Mouse (Mus musculus) liver, postnatal 0 days (tissue): ENCODE measurements at regions not wholly inside any gene's neighbourhood (a gene's known extent, or its start where the extent isn't known, plus 50 kb on each side); places are given as distances from the start of the nearest gene placed in this dataset.

Experiments used
- ATAC-seq: fragments of 200-750 bp; cut with Nextera tagmentation; 2 replicates; pipeline ENCODE4 v1.8.0; 2017; ENCODE audit warnings: mild to moderate bottlenecking, moderate library complexity
- DNase-seq: peaks from one replicate; pipeline ENCODE4 v3.0.0-alpha.2; 2016
- H3K27ac ChIP-seq: fragments of 300-500 bp; sonication (generic); 2 replicates; pipeline ENCODE4 v1.5.1; 2014; ENCODE audit warnings: antibody characterized with exemption, moderate library complexity, mild to moderate bottlenecking, low read depth
- H3K27me3 ChIP-seq: fragments of 300-500 bp; sonication (generic); 2 replicates; pipeline ENCODE4 v1.6.1; 2014; ENCODE audit warnings: low read length, control low read depth, mixed read lengths; ENCODE audit not compliant: insufficient read depth
- H3K36me3 ChIP-seq: fragments of 300-500 bp; sonication (generic); replicated peaks from 2 replicates; pipeline ENCODE4 v1.6.1; 2014; ENCODE audit warnings: mild to moderate bottlenecking, control low read depth, low read length, moderate library complexity, mixed read lengths; ENCODE audit not compliant: insufficient read depth
- H3K4me1 ChIP-seq: fragments of 300-500 bp; sonication (generic); 2 replicates; pipeline ENCODE4 v1.6.1; 2014; ENCODE audit warnings: antibody characterized with exemption, mild to moderate bottlenecking, control low read depth; ENCODE audit not compliant: insufficient read depth
- H3K4me2 ChIP-seq: fragments of 300-500 bp; sonication (generic); 2 replicates; pipeline ENCODE4 v1.6.1; 2014; ENCODE audit warnings: low read depth, mild to moderate bottlenecking, low read length, moderate library complexity, mixed read lengths
- H3K4me3 ChIP-seq: fragments of 300-500 bp; sonication (generic); 2 replicates; pipeline ENCODE4 v1.5.1; 2014; ENCODE audit warnings: low read depth, low read length
- H3K9ac ChIP-seq: fragments of 300-500 bp; sonication (generic); replicated peaks from 2 replicates; pipeline ENCODE4 v1.6.1; 2014; ENCODE audit warnings: mild to moderate bottlenecking, moderate library complexity
- H3K9me3 ChIP-seq: fragments of 300-500 bp; sonication (generic); 2 replicates; pipeline ENCODE4 v1.6.1; 2016; ENCODE audit warnings: mild to moderate bottlenecking, control low read depth, low read length, mixed read lengths
- CTCF ChIP-seq: sonication (generic); IDR thresholded peaks from 2 replicates; pipeline ENCODE4 v1.5.1; 2016; ENCODE audit warnings: antibody characterized with exemption, low read depth
- EP300 ChIP-seq: IDR thresholded peaks from 2 replicates; pipeline ENCODE4 v1.6.1; 2016; ENCODE audit warnings: antibody characterized with exemption, low read depth, mild to moderate bottlenecking
- WGBS: fragments of 180-500 bp; shearing (Covaris S2); extraction: QIAGEN DNeasy Blood & Tissue Kit; methylation state at CpG from one replicate; pipeline ENCODE4 v1.1.7; 2014; ENCODE audit not compliant: insufficient replicate concordance; 5-methylcytosine and 5-hydroxymethylcytosine counted together

DNA sequence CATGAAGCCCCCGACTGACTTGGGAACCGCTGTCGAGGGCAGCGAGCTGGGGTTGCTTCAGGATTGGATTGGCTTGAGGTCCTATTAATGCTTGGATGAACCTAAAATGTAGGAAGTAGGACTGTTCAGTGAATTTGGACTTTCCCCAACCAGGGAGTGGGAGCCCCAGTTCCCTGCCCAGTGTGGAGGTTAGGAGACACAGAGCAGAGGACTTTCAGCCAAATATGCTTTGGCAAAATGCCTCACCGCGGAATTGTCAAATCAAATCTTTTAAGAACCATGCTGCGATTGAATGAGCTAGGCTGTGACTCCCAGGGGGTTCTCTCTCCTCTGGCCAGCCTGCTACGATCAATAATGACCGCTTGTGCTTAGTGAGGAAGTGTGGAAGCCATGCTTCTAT lies 94.8 kb upstream of the Mki67 start:
- Histone ChIP-seq H3K9ac (no peak overlapping the region), H3K4me2 (no peak overlapping the region), H3K9me3 (no peaks in the 10 kb centered on the region), H3K27me3 (no peaks in the 10 kb centered on the region), H3K36me3 (no peaks in the 10 kb centered on the region), H3K4me3 (no peak overlapping the region), H3K27ac (no peak overlapping the region), H3K4me1 (peaks cover 33% of the 10 kb centered on the region)
- WGBS = 78% methylated on average over 9 of the region's 9 CpGs
- ATAC-seq = no peak
- no peak for DNase-seq
- TF ChIP-seq EP300 (no peak), CTCF (no peak)

DNA sequence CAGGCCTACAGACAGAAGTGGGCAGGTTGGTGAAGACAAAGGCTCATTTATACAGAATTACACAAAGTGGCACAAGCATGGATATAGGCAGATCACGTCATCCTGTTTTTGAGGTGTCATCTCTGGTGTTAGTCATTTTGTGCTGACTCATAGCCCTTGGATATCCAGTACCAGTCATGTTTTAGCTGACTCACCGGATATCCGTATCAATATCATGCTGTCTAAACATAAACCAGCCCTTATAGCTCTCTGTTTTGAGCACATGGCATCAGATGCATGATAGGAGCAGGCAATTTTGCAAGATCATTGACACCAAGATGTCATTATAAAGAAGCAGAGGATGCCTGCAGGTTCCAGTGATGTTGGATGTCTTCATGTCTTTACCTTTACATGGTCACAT lies 97.5 kb upstream of the Mki67 start:
- H3K36me3 ChIP-seq = no peaks in the 10 kb centered on the region
- H3K9ac ChIP-seq = no peak overlapping the region
- WGBS = 60% methylated on average over 3 of the region's 3 CpGs
- peaks cover 34% of the 10 kb centered on the region for H3K4me1 ChIP-seq
- no peaks in the 10 kb centered on the region for H3K27me3 ChIP-seq
- ATAC-seq (peak; percentile 78), DNase-seq (no peak)
- H3K9me3 ChIP-seq = no peaks in the 10 kb centered on the region
- peak overlapping the region; percentile 87 for H3K27ac ChIP-seq
- no peak overlapping the region for H3K4me3 ChIP-seq
- no peak for TF ChIP-seq CTCF
- TF ChIP-seq EP300 = peak; percentile 91
- no peak overlapping the region for H3K4me2 ChIP-seq

DNA sequence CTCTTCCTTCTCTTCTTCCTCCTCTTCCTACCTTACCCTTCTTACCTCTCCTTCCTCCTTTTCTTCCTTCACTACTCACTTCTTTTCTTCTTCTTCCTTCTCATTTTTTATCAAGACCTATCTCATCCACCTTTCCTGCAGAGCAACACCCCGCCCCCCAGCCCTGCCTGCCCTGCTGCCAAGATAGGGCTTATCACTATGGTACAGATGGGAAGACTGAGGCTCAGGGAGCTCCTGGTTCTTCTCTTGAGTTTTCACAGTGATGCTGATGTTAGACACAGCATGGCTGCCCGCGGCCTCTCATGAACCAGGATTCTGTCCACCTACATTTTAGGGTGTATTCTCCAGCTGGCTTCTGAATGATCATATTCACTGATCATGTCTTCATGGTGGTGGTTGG lies 100.0 kb upstream of the Mki67 start:
- H3K4me3 ChIP-seq = no peak overlapping the region
- peak overlapping the region; percentile 4 for H3K4me2 ChIP-seq
- H3K27me3 ChIP-seq = no peaks in the 10 kb centered on the region
- H3K27ac ChIP-seq = peak overlapping the region; percentile 77
- WGBS = 77% methylated on average over 3 of the region's 3 CpGs
- ATAC-seq (peak; percentile 87), DNase-seq (peak; percentile 70)
- H3K4me1 ChIP-seq = peaks cover 18% of the 10 kb centered on the region
- peak overlapping the region; percentile 50; the same call in 1 of the 2 replicates for H3K9ac ChIP-seq
- peak; percentile 99 for TF ChIP-seq EP300
- TF ChIP-seq CTCF = no peak
- no peaks in the 10 kb centered on the region for H3K9me3 ChIP-seq
- no peaks in the 10 kb centered on the region for H3K36me3 ChIP-seq

DNA sequence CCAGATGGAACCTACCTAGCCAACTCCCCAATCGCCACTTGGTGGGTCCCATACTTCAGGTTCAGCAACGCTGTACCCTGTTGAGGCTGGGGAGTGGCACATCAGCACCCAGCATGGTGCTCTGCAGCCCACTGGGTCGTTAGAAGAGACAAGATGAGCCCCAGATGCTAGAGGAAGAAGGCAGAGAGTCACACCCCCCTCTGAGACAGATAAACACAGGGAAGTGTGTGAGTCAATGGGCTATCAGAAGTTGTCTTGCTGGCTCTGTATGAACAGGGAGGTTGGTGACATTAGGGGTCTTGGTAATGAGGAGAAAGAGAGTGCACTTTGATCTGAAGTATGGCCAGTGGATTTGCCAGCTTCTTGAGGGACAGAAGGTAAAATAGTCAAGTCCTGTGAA lies 101.7 kb upstream of the Mki67 start:
- H3K9me3 ChIP-seq = no peaks in the 10 kb centered on the region
- H3K4me1 ChIP-seq = peaks cover 18% of the 10 kb centered on the region
- 46% methylated on average over 3 of the region's 3 CpGs for WGBS
- H3K9ac ChIP-seq = no peak overlapping the region
- H3K36me3 ChIP-seq = no peaks in the 10 kb centered on the region
- H3K27me3 ChIP-seq = no peaks in the 10 kb centered on the region
- H3K4me2 ChIP-seq = no peak overlapping the region; the same call in 1 of the 2 replicates
- H3K4me3 ChIP-seq = no peak overlapping the region
- TF ChIP-seq EP300 = no peak
- TF ChIP-seq CTCF = no peak
- H3K27ac ChIP-seq = peak overlapping the region; percentile 17; the same call in 1 of the 2 replicates
- ATAC-seq (no peak), DNase-seq (no peak)

DNA sequence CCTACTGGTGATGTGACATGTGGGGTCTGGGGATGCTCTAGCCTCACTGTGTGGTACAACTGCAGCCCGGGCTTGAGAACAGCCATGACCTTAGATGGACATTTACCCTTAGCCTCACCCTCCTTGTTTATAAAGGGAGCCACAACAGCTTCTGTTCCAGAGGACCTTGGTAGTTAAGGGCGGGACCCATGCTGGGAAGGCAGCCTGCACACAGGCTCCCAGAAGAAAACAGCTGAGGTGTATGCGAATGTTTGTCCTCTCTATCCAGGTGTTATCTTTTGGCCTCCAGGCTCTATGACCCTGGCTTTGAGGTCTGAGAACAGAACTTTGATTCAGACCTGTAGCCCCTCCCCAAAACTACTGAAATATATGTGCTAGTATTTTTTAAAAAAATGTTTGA lies 102.1 kb upstream of the Mki67 start:
- Histone ChIP-seq H3K9me3 (no peaks in the 10 kb centered on the region), H3K4me2 (no peak overlapping the region), H3K27me3 (no peaks in the 10 kb centered on the region), H3K36me3 (no peaks in the 10 kb centered on the region), H3K9ac (no peak overlapping the region), H3K4me3 (no peak overlapping the region), H3K4me1 (peaks cover 18% of the 10 kb centered on the region), H3K27ac (peak overlapping the region; percentile 17; the same call in 1 of the 2 replicates)
- DNase-seq = no peak
- WGBS = 66% methylated on average over 3 of the region's 3 CpGs
- ATAC-seq = no peak
- TF ChIP-seq CTCF (no peak), EP300 (no peak)

DNA sequence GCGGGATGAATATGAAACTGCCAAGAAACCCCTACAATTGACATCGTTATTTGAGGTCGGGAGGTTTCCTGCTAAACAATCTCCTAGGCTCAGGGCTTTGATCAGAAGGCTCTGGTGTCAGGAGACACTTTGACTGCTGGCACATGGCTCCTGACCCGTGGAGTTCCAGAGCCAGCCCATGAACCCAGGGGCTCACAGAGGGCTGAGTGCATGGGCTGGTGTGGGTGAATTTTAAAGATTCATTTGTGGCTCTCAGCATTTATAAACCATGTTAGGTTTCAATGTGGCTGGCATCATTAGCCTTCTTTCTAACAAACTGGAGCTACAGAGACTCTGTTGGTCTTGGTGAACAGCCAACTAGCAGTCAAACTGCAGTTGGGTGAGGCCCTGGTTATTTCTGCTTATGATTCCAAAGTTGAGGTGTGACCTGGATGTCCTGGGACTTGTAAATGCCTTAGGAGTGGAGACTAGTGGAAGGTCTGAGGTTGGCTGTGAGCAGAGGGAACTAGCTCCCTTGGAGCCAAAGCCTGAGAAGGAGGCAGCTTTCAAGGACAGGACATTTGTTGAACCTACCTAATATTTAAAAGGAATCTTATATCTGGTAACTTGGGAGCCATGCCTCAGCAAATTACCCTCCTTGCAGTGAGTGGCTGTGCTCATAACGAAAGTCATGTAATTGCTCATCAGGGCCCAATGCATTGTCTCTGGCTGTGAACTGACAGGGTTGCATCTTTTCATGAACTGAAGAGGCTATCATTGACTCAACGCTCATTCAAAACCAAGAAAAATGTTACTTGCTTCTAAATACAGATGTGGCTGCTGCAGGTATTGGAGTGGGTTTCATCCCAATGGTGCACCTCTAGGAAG lies 108.0 kb upstream of the Mki67 start:
- Histone ChIP-seq H3K27me3 (no peaks in the 10 kb centered on the region), H3K4me3 (no peak overlapping the region), H3K27ac (no peak overlapping the region), H3K4me2 (no peak overlapping the region), H3K36me3 (no peaks in the 10 kb centered on the region), H3K9me3 (no peaks in the 10 kb centered on the region), H3K9ac (no peak overlapping the region), H3K4me1 (0 out of 2 replicates have a peak, but pooled peaks cover 5% of the 10 kb centered on the region)
- DNase-seq (no peak), ATAC-seq (no peak)
- TF ChIP-seq EP300 = no peak
- no peak for TF ChIP-seq CTCF
- 64% methylated on average over 6 of the region's 6 CpGs for WGBS
